Mouse (Mus musculus) liver, embryonic 11.5 days (tissue): ENCODE measurements around the gene 2210407C18Rik. TPM values are rescaled to one million over a fixed set of nuclear protein-coding genes. Genes with fewer than 3 reads are reported as not detected.

ENCODE experiments used
- ATAC-seq: fragments of 200-750 bp; cut with Nextera tagmentation; replicated peaks from 2 replicates; pipeline ENCODE4 v1.8.0; 2017; ENCODE audit warnings: moderate number of reproducible peaks, mild to moderate bottlenecking, moderate TSS enrichment, moderate library complexity; ENCODE audit not compliant: low FRiP score
- DNase-seq: peaks from one replicate; pipeline ENCODE4 v3.0.0-alpha.2; 2017; ENCODE audit warnings: low spot score
- H3K27ac ChIP-seq: fragments of 300-500 bp; sonication (generic); 2 replicates; pipeline ENCODE4 v1.5.1; 2014; ENCODE audit warnings: mild to moderate bottlenecking, low read depth, low read length, control low read depth
- H3K27me3 ChIP-seq: fragments of 300-500 bp; sonication (generic); replicated peaks from 2 replicates; pipeline ENCODE4 v1.6.1; 2014; ENCODE audit warnings: low read length, mixed read lengths; ENCODE audit not compliant: control insufficient read depth, insufficient read depth
- H3K36me3 ChIP-seq: fragments of 300-500 bp; sonication (generic); 2 replicates; pipeline ENCODE4 v1.6.1; 2014; ENCODE audit warnings: mild to moderate bottlenecking, low read length, moderate library complexity, mixed read lengths; ENCODE audit not compliant: control insufficient read depth, insufficient read depth
- H3K4me1 ChIP-seq: fragments of 300-500 bp; sonication (generic); replicated peaks from 2 replicates; pipeline ENCODE4 v1.6.1; 2014; ENCODE audit warnings: low read length, mixed read lengths; ENCODE audit not compliant: control insufficient read depth, insufficient read depth
- H3K4me2 ChIP-seq: fragments of 300-500 bp; sonication (generic); 2 replicates; pipeline ENCODE4 v1.6.1; 2014; ENCODE audit warnings: mild to moderate bottlenecking, control low read depth, moderate library complexity
- H3K4me3 ChIP-seq: fragments of 300-500 bp; sonication (generic); 2 replicates; pipeline ENCODE4 v1.5.1; 2014; ENCODE audit warnings: low read depth, low read length, control low read depth
- H3K9ac ChIP-seq: fragments of 300-500 bp; sonication (generic); 2 replicates; pipeline ENCODE4 v1.6.1; 2014; ENCODE audit warnings: low read depth, low read length, control low read depth
- H3K9me3 ChIP-seq: fragments of 300-500 bp; sonication (generic); 2 replicates; pipeline ENCODE4 v1.6.1; 2016; ENCODE audit warnings: low read length, inconsistent platforms, mixed read lengths; ENCODE audit not compliant: control insufficient read depth
- WGBS: fragments of 180-500 bp; shearing (Covaris S2); extraction: QIAGEN DNeasy Blood & Tissue Kit; methylation state at CpG from one replicate; pipeline ENCODE4 v1.1.7; 2014; 5-methylcytosine and 5-hydroxymethylcytosine counted together
- polyA plus RNA-seq: library from polyadenylated mRNA; unstranded; fragments of >200 nt; fragmentation: Nextera tagmentation; extraction: Ambion mirVana; gene quantifications from 2 replicates; pipeline ENCODE4 v1.2.1, GENCODE M21; 2014

2210407C18Rik gene
- polyA plus RNA-seq, 1 experiment from 2014 or later, result not detected

GRCm38 (mm10) chr11:58636376-58636977, 20.6 kb upstream of the 2210407C18Rik start:
- Histone ChIP-seq H3K4me1 (peaks cover 4% of the 10 kb centered on the region; the same call in 1 of the 2 replicates), H3K36me3 (no peaks in the 10 kb centered on the region), H3K9me3 (no peaks in the 10 kb centered on the region), H3K4me3 (no peak overlapping the region), H3K4me2 (no peak overlapping the region), H3K27ac (no peak overlapping the region), H3K27me3 (peaks cover 3% of the 10 kb centered on the region; the same call in 1 of the 2 replicates), H3K9ac (no peak overlapping the region)
- 5% methylated on average over 3 of the region's 4 CpGs for WGBS
- DNase-seq (peak; percentile 61), ATAC-seq (no peak)

GRCm38 (mm10) chr11:58634878-58635277, 19.0 kb upstream of the 2210407C18Rik start:
- Histone ChIP-seq H3K4me2 (no peak overlapping the region), H3K36me3 (no peaks in the 10 kb centered on the region), H3K27me3 (no peaks in the 10 kb centered on the region; the same call in 1 of the 2 replicates), H3K4me1 (no peaks in the 10 kb centered on the region), H3K27ac (no peak overlapping the region), H3K9ac (no peak overlapping the region), H3K4me3 (no peak overlapping the region), H3K9me3 (no peaks in the 10 kb centered on the region)
- 62% methylated on average over 4 of the region's 4 CpGs for WGBS
- no peak for ATAC-seq
- DNase-seq, result no peak

GRCm38 (mm10) chr11:58630401-58630800, 14.5 kb upstream of the 2210407C18Rik start, which contains the start of gene Olfr323:
Gene Olfr323 (minus strand): TSS chr11:58630501.
- 68% methylated on average over 5 of the region's 5 CpGs for WGBS
- ATAC-seq, result no peak

GRCm38 (mm10) chr11:58626146-58626545, 10.3 kb upstream of the 2210407C18Rik start:
- 61% methylated on average over 4 of the region's 4 CpGs for WGBS
- Histone ChIP-seq H3K9ac (no peak overlapping the region), H3K9me3 (no peaks in the 10 kb centered on the region), H3K36me3 (no peaks in the 10 kb centered on the region), H3K4me2 (no peak overlapping the region), H3K27me3 (no peaks in the 10 kb centered on the region), H3K4me1 (no peaks in the 10 kb centered on the region), H3K4me3 (no peak overlapping the region), H3K27ac (no peak overlapping the region)
- no peak for DNase-seq
- no peak for ATAC-seq

More at GRCm38 (mm10) chr11:58630401-58630800, 14.5 kb upstream of the 2210407C18Rik start, which contains the start of gene Olfr323:
- no peak within 1 kb of the TSS for H3K4me3 ChIP-seq
- no peaks in the 10 kb centered on the region for H3K4me1 ChIP-seq
- H3K36me3 ChIP-seq, result no peaks in the 10 kb centered on the region
- H3K9me3 ChIP-seq, result no peaks in the 10 kb centered on the region
- H3K4me2 ChIP-seq, result no peak within 1 kb of the TSS
- H3K27ac ChIP-seq, result no peak within 1 kb of the TSS
- no peak for DNase-seq
- H3K27me3 ChIP-seq, result no peaks in the 10 kb centered on the region
- no peak within 1 kb of the TSS for H3K9ac ChIP-seq

GRCm38 (mm10) chr11:58618793-58619192, 2.9 kb upstream of the 2210407C18Rik start:
- WGBS, result 75% methylated on average over 6 of the region's 6 CpGs
- Histone ChIP-seq H3K27ac (no peak overlapping the region), H3K27me3 (no peaks in the 10 kb centered on the region), H3K4me2 (no peak overlapping the region), H3K36me3 (no peaks in the 10 kb centered on the region), H3K4me1 (no peaks in the 10 kb centered on the region), H3K9ac (no peak overlapping the region), H3K9me3 (no peaks in the 10 kb centered on the region), H3K4me3 (no peak overlapping the region)
- no peak for DNase-seq
- no peak for ATAC-seq

GRCm38 (mm10) chr11:58618369-58618768, 2.5 kb upstream of the 2210407C18Rik start:
- ATAC-seq (no peak), DNase-seq (no peak)
- Histone ChIP-seq H3K36me3 (no peaks in the 10 kb centered on the region), H3K27ac (no peak overlapping the region), H3K4me2 (no peak overlapping the region), H3K9me3 (no peaks in the 10 kb centered on the region), H3K27me3 (no peaks in the 10 kb centered on the region), H3K4me1 (no peaks in the 10 kb centered on the region), H3K9ac (no peak overlapping the region), H3K4me3 (no peak overlapping the region)
- 54% methylated on average over 3 of the region's 3 CpGs for WGBS

- no peak overlapping the region for H3K4me3 ChIP-seq
- no peak for DNase-seq
- H3K36me3 ChIP-seq, result no peaks in the 10 kb centered on the region
- no peak overlapping the region for H3K27ac ChIP-seq
- no peak overlapping the region for H3K9ac ChIP-seq
- ATAC-seq, result no peak
- H3K9me3 ChIP-seq, result no peaks in the 10 kb centered on the region
- no peak overlapping the region for H3K4me2 ChIP-seq
- no peaks in the 10 kb centered on the region for H3K4me1 ChIP-seq
- no peaks in the 10 kb centered on the region for H3K27me3 ChIP-seq
Observed at GRCm38 (mm10) chr11:58614526-58614925, 1.3 kb downstream of the 2210407C18Rik start.

- WGBS, result 67% methylated on average over 3 of the region's 3 CpGs
Observed at GRCm38 (mm10) chr11:58613359-58613758, 2.5 kb downstream of the 2210407C18Rik start.

GRCm38 (mm10) chr11:58607030-58607429, 8.8 kb downstream of the 2210407C18Rik start:
- Histone ChIP-seq H3K27me3 (no peaks in the 10 kb centered on the region), H3K27ac (no peak overlapping the region), H3K4me1 (no peaks in the 10 kb centered on the region), H3K36me3 (no peaks in the 10 kb centered on the region), H3K9ac (no peak overlapping the region), H3K9me3 (no peaks in the 10 kb centered on the region), H3K4me3 (no peak overlapping the region), H3K4me2 (no peak overlapping the region)
- no peak for ATAC-seq
- 76% methylated on average over 6 of the region's 6 CpGs for WGBS
- DNase-seq, result no peak

More at GRCm38 (mm10) chr11:58613359-58613758, 2.5 kb downstream of the 2210407C18Rik start:
- ATAC-seq (no peak), DNase-seq (no peak)
- no peak overlapping the region for H3K9ac ChIP-seq
- H3K4me2 ChIP-seq, result no peak overlapping the region
- no peaks in the 10 kb centered on the region for H3K27me3 ChIP-seq
- H3K27ac ChIP-seq, result no peak overlapping the region
- H3K9me3 ChIP-seq, result no peaks in the 10 kb centered on the region
- no peak overlapping the region for H3K4me3 ChIP-seq
- H3K4me1 ChIP-seq, result no peaks in the 10 kb centered on the region
- H3K36me3 ChIP-seq, result no peaks in the 10 kb centered on the region
